ENCODE assay signal across 26 mouse cellular contexts in genomic region chr2:22271555-22271954, GRCm38 (mm10). TPM values are rescaled to one million over a fixed set of nuclear protein-coding genes. Genes with fewer than 3 reads are reported as not detected.
DNase-seq lines count a peak whose midpoint lies in the region; ATAC-seq and TF ChIP-seq lines count a peak whose summit lies in the region.
"Had no signal": no experiment of that assay in that cellular context is flagged by ENCODE, and none has a peak within 500 bp of the region (broad histone marks: within the 10 kb centered on the region; RNA-seq: fewer than 3 reads in every experiment).

No protein-coding gene starts in this region.

- WGBS in hindbrain, embryonic 12.5 days = 69% methylated on average over 2 of the region's 2 CpGs
- 56% methylated on average over 2 of the region's 2 CpGs for WGBS in hindbrain, embryonic 13.5 days
- 43% methylated on average over 2 of the region's 2 CpGs for WGBS in kidney, embryonic 16.5 days
- WGBS in midbrain, embryonic 11.5 days = 69% methylated on average over 2 of the region's 2 CpGs
- WGBS in midbrain, postnatal 0 days = 66% methylated on average over 2 of the region's 2 CpGs

- H3K4me1 ChIP-seq in hindbrain, embryonic 12.5 days = no peaks in the 10 kb centered on the region
- no peaks in the 10 kb centered on the region for H3K4me1 ChIP-seq in hindbrain, embryonic 13.5 days (replicated peaks)
- H3K4me1 ChIP-seq in kidney, embryonic 16.5 days (ENCODE audit: insufficient read depth, low read length) = no peaks in the 10 kb centered on the region
- no peaks in the 10 kb centered on the region for H3K4me1 ChIP-seq in midbrain, embryonic 11.5 days (ENCODE audit: control insufficient read depth, insufficient read depth, low read length)
- no peaks in the 10 kb centered on the region for H3K4me1 ChIP-seq in midbrain, postnatal 0 days (ENCODE audit: insufficient read depth, low read length)
- H3K4me1 ChIP-seq: embryonic facial prominence, embryonic 13.5 days; embryonic facial prominence, embryonic 15.5 days; forebrain, embryonic 10.5 days; forebrain, embryonic 12.5 days had no signal

- no peak overlapping the region for H3K9ac ChIP-seq in hindbrain, embryonic 12.5 days
- H3K9ac ChIP-seq in hindbrain, embryonic 13.5 days = no peak overlapping the region
- H3K9ac ChIP-seq in kidney, embryonic 16.5 days (replicated peaks; ENCODE audit: low read length) = no peak overlapping the region
- H3K9ac ChIP-seq in midbrain, embryonic 11.5 days (ENCODE audit: low read length) = no peak overlapping the region
- no peak overlapping the region for H3K9ac ChIP-seq in midbrain, postnatal 0 days (replicated peaks; ENCODE audit: low read length, poor library complexity, severe bottlenecking)
- H3K9ac ChIP-seq: embryonic facial prominence, embryonic 13.5 days; embryonic facial prominence, embryonic 15.5 days; forebrain, embryonic 12.5 days had no signal

- no peaks in the 10 kb centered on the region for H3K9me3 ChIP-seq in hindbrain, embryonic 12.5 days (replicated peaks)
- H3K9me3 ChIP-seq in hindbrain, embryonic 13.5 days = no peaks in the 10 kb centered on the region
- H3K9me3 ChIP-seq in kidney, embryonic 16.5 days (ENCODE audit: low read length) = no peaks in the 10 kb centered on the region
- H3K9me3 ChIP-seq in midbrain, embryonic 11.5 days (ENCODE audit: control insufficient read depth, low read length) = no peaks in the 10 kb centered on the region
- no peaks in the 10 kb centered on the region for H3K9me3 ChIP-seq in midbrain, postnatal 0 days (ENCODE audit: low read length)
- H3K9me3 ChIP-seq: embryonic facial prominence, embryonic 13.5 days; embryonic facial prominence, embryonic 15.5 days; forebrain, embryonic 10.5 days; forebrain, embryonic 12.5 days had no signal

- H3K27ac ChIP-seq in hindbrain, embryonic 12.5 days = no peak overlapping the region
- H3K27ac ChIP-seq in hindbrain, embryonic 13.5 days = no peak overlapping the region
- no peak overlapping the region for H3K27ac ChIP-seq in kidney, embryonic 16.5 days (ENCODE audit: low read length)
- no peak overlapping the region for H3K27ac ChIP-seq in midbrain, embryonic 11.5 days (ENCODE audit: low read depth, low read length)
- no peak overlapping the region for H3K27ac ChIP-seq in midbrain, postnatal 0 days (ENCODE audit: low read depth, low read length)
- H3K27ac ChIP-seq: embryonic facial prominence, embryonic 13.5 days; embryonic facial prominence, embryonic 15.5 days; forebrain, embryonic 10.5 days; forebrain, embryonic 12.5 days had no signal

- no peak overlapping the region for H3K4me2 ChIP-seq in hindbrain, embryonic 12.5 days (replicated peaks)
- H3K4me2 ChIP-seq in hindbrain, embryonic 13.5 days = no peak overlapping the region
- no peak overlapping the region for H3K4me2 ChIP-seq in kidney, embryonic 16.5 days (replicated peaks; ENCODE audit: low read depth, low read length)
- no peak overlapping the region for H3K4me2 ChIP-seq in midbrain, embryonic 11.5 days
- H3K4me2 ChIP-seq in midbrain, postnatal 0 days (ENCODE audit: low read depth, low read length, poor library complexity, severe bottlenecking) = no peak overlapping the region
- H3K4me2 ChIP-seq: embryonic facial prominence, embryonic 13.5 days; embryonic facial prominence, embryonic 15.5 days; forebrain, embryonic 12.5 days had no signal

- no peak for TF ChIP-seq CTCF in midbrain, postnatal 0 days (IDR thresholded peaks at IDR 0.05)

- no peak overlapping the region for H3K4me3 ChIP-seq in hindbrain, embryonic 12.5 days
- H3K4me3 ChIP-seq in hindbrain, embryonic 13.5 days = no peak overlapping the region
- H3K4me3 ChIP-seq in kidney, embryonic 16.5 days (ENCODE audit: low read length) = no peak overlapping the region
- no peak overlapping the region for H3K4me3 ChIP-seq in midbrain, embryonic 11.5 days (ENCODE audit: low read depth, low read length)
- no peak overlapping the region for H3K4me3 ChIP-seq in midbrain, postnatal 0 days (ENCODE audit: low read depth, low read length)
- H3K4me3 ChIP-seq: embryonic facial prominence, embryonic 13.5 days; embryonic facial prominence, embryonic 15.5 days; erythroblast, embryonic 14.5 days; forebrain, embryonic 10.5 days; forebrain, embryonic 12.5 days had no signal

- peak; percentile 4 for DNase-seq in kidney, adult 9 months
- DNase-seq in midbrain, embryonic 11.5 days (ENCODE audit: low spot score, missing footprints) = peak; percentile 56
- no peak for DNase-seq in midbrain, postnatal 0 days (ENCODE audit: low spot score)
- DNase-seq: adrenal gland, adult 2 months; adrenal gland, postnatal 10 days; adrenal gland, postnatal 25 days; cerebellum, adult 11 months; cerebellum, adult 18-20 months; cerebellum, adult 8-10 months; cerebellum, adult 9-11 months; cerebellum, postnatal 14 days; cerebellum, postnatal 36 days; embryo, embryonic 11 days had no signal

- ATAC-seq in hindbrain, embryonic 12.5 days (ENCODE audit: low FRiP score) = 0 out of 2 replicates have a peak, but pooled peaks have one; percentile 54
- no peak for ATAC-seq in hindbrain, embryonic 13.5 days (ENCODE audit: low FRiP score)
- no peak for ATAC-seq in kidney, embryonic 16.5 days (ENCODE audit: low FRiP score, low TSS enrichment)
- ATAC-seq in midbrain, embryonic 11.5 days (ENCODE audit: low FRiP score) = peak; percentile 57; the same call in 1 of the 2 replicates
- no peak for ATAC-seq in midbrain, postnatal 0 days (ENCODE audit: low FRiP score)
- ATAC-seq: forebrain, embryonic 14.5 days had no signal

- H3K36me3 ChIP-seq in hindbrain, embryonic 12.5 days = no peaks in the 10 kb centered on the region
- no peaks in the 10 kb centered on the region for H3K36me3 ChIP-seq in hindbrain, embryonic 13.5 days
- H3K36me3 ChIP-seq in kidney, embryonic 16.5 days (ENCODE audit: insufficient read depth, low read length) = no peaks in the 10 kb centered on the region
- H3K36me3 ChIP-seq in midbrain, embryonic 11.5 days (ENCODE audit: control insufficient read depth, insufficient read depth, low read length) = no peaks in the 10 kb centered on the region
- H3K36me3 ChIP-seq in midbrain, postnatal 0 days (ENCODE audit: insufficient read depth, low read length) = no peaks in the 10 kb centered on the region
- H3K36me3 ChIP-seq: embryonic facial prominence, embryonic 13.5 days; embryonic facial prominence, embryonic 15.5 days; forebrain, embryonic 10.5 days; forebrain, embryonic 12.5 days had no signal

- no peaks in the 10 kb centered on the region for H3K27me3 ChIP-seq in hindbrain, embryonic 12.5 days
- H3K27me3 ChIP-seq in hindbrain, embryonic 13.5 days = no peaks in the 10 kb centered on the region
- H3K27me3 ChIP-seq in kidney, embryonic 16.5 days (ENCODE audit: insufficient read depth, low read length) = no peaks in the 10 kb centered on the region
- no peaks in the 10 kb centered on the region for H3K27me3 ChIP-seq in midbrain, embryonic 11.5 days (ENCODE audit: control insufficient read depth, insufficient read depth, low read length)
- no peaks in the 10 kb centered on the region for H3K27me3 ChIP-seq in midbrain, postnatal 0 days (ENCODE audit: insufficient read depth, low read length)
- H3K27me3 ChIP-seq: embryonic facial prominence, embryonic 13.5 days; embryonic facial prominence, embryonic 15.5 days; forebrain, embryonic 12.5 days had no signal

RNA-seq across cellular contexts. Expression of gene Myo3a, which starts 44.3 kb away (rescaled TPM):
- 0.12 and 0.13 TPM in 2 replicates for polyA plus RNA-seq in hindbrain, embryonic 12.5 days (2016; fragmentation: Nextera tagmentation; extraction: Ambion mirVana)
- not detected in 2 replicates for polyA plus RNA-seq in hindbrain, embryonic 13.5 days (2015; fragmentation: Nextera tagmentation; extraction: Ambion mirVana)
- polyA plus RNA-seq in kidney, embryonic 16.5 days (2015; fragmentation: Nextera tagmentation; extraction: Ambion mirVana) = 0.12 TPM in 1 of 2 replicates, not detected in the other
- polyA plus RNA-seq in midbrain, embryonic 11.5 days (2014; fragmentation: Nextera tagmentation; extraction: Ambion mirVana) = not detected in 2 replicates
- 0.14 TPM in 1 of 2 replicates, not detected in the other for total RNA-seq in midbrain, postnatal 0 days (2014; rRNA removed)
- 0.06 TPM in 1 of 2 replicates, not detected in the other for polyA plus RNA-seq in midbrain, postnatal 0 days (2015; fragmentation: Nextera tagmentation; extraction: Ambion mirVana)
- total RNA-seq: adrenal gland, adult 2 months; adrenal gland, postnatal 10 days; adrenal gland, postnatal 25 days; common myeloid progenitor, adult 5-6 weeks; MEL had no signal
- polyA plus RNA-seq: adrenal gland, adult 2 months; C2C12; embryonic facial prominence, embryonic 11.5 days; embryonic facial prominence, embryonic 13.5 days; erythroblast, embryonic 14.5 days; forebrain, embryonic 10.5 days had no signal

Comparison
In these comparisons a context has a peak if more than half of its experiments do, and no peak if none do; other contexts are left out.
1. ATAC-seq: peak in hindbrain, embryonic 12.5 days (single experiment) and midbrain, embryonic 11.5 days (single experiment); none in hindbrain, embryonic 13.5 days (single experiment), kidney, embryonic 16.5 days (single experiment) and midbrain, postnatal 0 days (single experiment).